Mouse (Mus musculus) layer of hippocampus, postnatal 14 days (tissue): Measurements from ENCODE around the gene Ppib. TPM values are rescaled to one million over a fixed set of nuclear protein-coding genes. Genes with fewer than 3 reads are reported as not detected.

Source experiments
- total RNA-seq, 2 experiments: library from RNA; stranded (reverse); gene quantifications; 2 replicates each; pipeline ENCODE4 v1.2.3; 2021

The Ppib gene
- total RNA-seq, 2 experiments from 2014 or later = 252 to 276 TPM

Other genes with a start within 250 kb of the Ppib start
- 10 to 100 TPM; 44.8 to 48.6 TPM for gene Zfp609, start 232.7 kb upstream of the Ppib start, total RNA-seq
- 1 to 10 TPM; 1.5 to 3.7 TPM for gene Pclaf, start 170.0 kb upstream of the Ppib start, total RNA-seq
- gene Trip4, start 151.4 kb upstream of the Ppib start, total RNA-seq = 10 to 100 TPM; 39.5 to 42.6 TPM
- 10 to 100 TPM; 45.4 to 46.0 TPM for gene Csnk1g1, start 151.3 kb upstream of the Ppib start, total RNA-seq
- gene Snx22, start 9.5 kb downstream of the Ppib start, total RNA-seq = 1 to 10 TPM; 7.2 to 9.0 TPM
- 10 to 100 TPM; 68.5 to 70.6 TPM for gene Snx1, start 66.4 kb downstream of the Ppib start, total RNA-seq
- gene Ciao2a, start 66.4 kb downstream of the Ppib start, total RNA-seq = 10 to 100 TPM; 25.7 to 26.2 TPM
- gene Dapk2, start 98.0 kb downstream of the Ppib start, total RNA-seq = 1 to 10 TPM in 1 of 2 experiments, under 1 TPM in 1; 0.71 to 1.1 TPM